Mouse (Mus musculus) regulatory T cell (primary cell): ENCODE measurements around the gene Dclk1.

Experiments used
- in situ Hi-C: fragments of 300-600 bp; cut with MboI, MseI; formaldehyde crosslinking; loops from one replicate; pipeline ENCODE4 v1.15.1; 2025; ENCODE audit warnings: high pct_unique_total_duplicates

The Dclk1 gene

DNA sequence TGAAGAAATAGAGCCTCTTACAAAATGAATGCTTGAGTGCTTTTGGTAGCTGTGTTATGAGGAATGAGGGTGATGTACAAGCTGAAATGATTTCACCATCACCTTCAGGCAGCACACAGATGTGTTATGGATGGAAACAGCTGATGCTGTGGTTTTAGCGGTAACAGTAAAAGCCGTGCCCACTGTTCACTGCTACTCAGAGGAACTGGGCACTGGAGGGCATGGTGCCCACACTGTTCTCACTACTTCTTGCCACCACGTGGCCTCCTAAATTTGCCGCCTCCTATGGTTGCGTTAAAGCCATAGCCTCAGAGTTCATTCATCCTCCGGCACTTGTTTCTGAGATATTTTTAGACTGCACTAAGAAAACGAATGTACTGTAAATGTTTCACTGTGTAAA, 18.0 kb downstream of the Dclk1 start:
- in situ Hi-C loops, result no loop called here

DNA sequence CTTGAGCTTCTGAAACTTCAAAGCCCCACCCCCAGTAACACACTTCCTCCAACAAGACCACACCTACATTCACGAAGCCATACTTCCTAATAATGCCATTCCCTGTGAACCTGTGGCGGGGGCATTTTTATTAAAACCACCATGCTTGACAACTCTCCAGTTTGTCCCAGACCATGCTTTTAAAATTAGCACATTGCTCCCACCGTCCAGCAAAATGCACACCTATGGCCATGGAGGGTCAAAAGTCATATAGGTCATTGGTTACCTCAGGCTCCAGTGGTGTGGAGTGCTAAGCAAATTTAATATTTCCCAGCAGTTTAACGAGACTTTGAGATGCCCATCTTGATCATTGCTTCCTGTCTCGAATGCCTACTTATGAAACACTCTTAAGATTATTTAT, 23.9 kb downstream of the Dclk1 start:
- in situ Hi-C loops, result no loop called here

DNA sequence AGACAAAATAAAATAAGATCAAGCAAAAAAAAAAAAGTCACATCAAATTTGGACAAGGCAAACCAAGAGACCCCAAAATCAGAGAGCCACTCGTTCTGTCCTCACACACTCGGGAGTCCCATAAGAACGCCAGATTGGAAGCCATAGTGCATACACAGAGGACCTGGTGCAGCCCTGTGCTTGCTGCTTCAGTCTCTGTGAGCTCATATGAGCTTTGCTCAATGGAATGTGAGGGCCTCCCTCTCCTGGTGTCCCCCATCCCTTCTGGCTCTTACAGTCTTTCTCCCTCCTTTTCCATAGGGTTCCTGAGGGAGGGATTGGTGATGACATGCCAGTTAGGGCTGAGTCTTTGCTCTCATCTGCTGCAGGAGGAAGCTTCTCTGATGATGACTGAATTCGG, 27.6 kb downstream of the Dclk1 start:
- in situ Hi-C loops, result no loop called here

DNA sequence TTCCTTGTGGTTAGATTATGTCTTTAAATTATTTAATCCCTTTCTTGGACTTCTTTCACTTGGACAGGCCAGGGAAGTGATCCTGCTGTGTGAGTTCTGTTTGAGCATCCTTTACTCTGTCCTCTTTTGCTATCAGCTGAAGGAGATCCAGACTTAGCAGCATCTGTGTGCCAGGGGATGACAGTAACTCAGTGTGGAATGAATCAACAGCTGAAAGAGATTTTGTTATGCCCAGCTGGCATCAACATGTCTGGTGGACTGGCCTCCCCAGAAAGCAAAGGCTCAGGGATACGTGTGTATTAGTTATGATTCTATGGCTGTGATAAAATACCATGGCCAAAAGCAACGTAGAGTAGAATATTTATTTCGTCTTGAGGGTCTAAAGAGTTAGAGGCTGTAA, 28.2 kb downstream of the Dclk1 start:
- in situ Hi-C loops, result no loop called here

DNA sequence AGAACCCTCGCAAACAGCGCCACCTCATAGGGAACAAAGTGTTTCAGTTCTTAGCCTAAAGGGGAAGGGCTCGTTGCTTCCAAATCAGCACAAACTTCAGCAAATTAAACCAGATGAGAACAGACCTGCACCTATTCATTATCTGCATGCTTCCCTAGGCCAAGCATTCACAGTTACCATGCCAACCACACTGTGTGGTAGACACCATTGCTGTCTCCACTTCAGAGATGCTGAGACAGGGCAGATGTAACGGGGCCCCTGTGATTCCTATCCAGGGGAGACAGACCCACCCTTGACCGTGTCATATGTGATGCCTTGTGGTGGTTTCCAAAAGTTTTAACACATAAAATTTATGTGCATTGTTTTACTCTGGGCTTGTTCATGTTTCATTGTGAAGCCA, 28.8 kb downstream of the Dclk1 start:
- in situ Hi-C loops, result no loop called here

DNA sequence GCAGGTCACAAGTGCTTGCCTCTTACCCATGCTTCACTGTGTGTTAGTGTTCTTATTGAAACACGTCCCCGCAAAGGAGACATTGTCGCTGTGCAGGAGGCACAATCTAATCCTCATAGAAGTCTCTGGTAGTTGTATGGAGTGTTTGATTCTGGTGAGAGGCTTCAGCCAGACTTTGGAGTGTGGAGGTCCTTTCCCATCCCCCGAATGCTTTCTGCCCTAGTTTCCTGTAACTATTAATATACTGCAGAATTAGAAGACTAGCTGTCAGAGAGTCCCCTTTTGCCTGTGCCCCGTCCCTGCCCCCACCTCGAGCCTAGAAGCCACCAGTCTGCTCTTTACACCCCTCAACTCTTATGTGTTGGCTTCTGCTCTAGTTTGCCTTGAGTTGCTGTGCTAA, 30.4 kb downstream of the Dclk1 start:
- in situ Hi-C loops, result no loop called here

DNA sequence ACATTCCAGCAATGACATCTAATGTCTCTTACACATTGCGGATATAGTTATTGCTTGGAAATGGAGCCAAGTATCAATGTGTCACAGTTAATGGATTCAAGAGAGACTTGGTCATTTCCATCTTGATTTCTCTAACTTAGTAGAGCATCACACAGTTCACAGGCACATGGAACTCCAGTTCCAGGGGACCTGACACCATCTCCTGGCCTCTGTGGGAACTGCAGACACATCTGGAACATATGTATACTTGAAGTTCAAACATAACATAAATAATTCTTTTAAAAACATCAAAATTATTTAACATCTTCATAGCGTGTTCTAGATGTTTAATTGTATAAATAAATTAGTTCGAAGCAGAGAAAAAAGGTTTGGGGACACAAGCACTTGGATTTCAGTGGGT, 34.3 kb downstream of the Dclk1 start:
- in situ Hi-C loops, result no loop called here

DNA sequence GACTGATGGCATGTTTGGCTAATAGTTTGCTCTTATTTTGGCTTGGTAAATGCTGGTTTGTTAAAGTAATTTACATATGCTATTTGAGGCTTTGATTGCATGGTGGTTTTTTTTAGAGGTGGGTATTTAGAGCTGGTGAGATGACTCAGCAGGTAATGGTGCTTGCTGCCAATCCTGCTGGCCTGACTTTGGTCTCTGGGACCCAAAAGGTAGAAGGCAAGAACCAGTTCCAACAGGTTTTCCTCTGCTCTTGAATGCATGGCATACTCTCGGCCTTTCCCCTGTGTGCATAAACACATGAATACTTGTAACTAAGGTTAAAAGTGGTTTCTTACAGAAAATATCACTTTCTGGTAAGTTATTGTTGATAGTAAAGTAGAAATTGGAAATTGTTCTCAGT, 34.7 kb downstream of the Dclk1 start:
- in situ Hi-C loops, result no loop called here

DNA sequence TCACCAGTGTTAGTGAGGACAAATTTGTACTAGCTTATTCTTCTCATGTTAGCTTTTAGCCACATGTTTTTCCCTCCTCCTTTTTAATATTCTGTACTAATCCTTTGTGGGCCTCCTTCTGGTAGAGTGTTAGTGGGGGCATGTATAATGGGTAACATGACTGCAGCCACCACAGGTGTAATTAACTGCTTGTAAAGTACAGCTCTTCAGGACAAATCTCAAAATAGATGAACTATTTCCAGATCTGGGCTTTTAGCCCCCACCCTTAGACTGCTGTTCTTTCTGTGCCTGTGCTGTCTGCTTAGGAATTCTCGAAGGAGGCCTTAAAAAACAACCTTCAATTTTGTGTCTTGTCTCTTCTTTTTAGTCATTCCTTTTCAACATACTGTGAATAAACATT, 35.7 kb downstream of the Dclk1 start:
- in situ Hi-C loops, result no loop called here

DNA sequence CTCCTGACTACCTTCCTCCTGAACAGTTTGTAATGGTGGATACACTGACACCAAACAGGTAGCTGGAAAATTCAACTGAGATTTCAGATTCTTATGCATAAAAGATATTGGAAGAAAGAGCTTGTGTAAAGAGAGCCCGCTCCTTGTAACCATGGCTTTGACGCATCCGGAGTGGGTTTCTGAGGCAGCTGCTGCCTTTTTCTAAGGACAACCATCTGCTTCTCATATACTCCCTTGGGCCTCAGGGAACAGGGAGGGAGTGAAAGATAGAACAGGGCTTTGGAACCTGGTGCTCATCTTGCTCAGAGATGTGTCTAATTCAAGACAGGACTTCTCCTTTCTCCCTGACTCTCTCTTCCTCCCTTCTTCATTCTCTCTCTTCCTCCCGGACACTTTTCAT, 37.8 kb downstream of the Dclk1 start:
- in situ Hi-C loops, result no loop called here

DNA sequence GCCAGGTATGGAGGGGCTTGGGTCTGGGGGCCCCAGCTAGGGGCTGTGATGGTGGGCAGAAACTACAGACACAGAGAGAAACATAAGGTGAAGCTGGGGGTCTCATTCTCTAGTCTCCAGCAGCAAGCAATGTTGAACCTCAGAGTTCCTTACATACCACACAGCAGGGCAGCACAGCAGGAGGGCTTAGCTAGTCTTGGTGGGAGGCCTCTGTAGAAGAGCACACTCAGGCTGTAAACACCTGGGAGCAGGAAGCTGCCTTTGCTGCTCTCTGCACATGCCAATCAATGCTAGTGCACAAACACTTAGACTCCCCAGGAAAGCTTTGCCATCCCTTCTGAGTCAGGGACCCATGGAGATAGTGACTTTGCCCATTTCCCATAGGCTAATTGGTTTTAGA, 38.3 kb downstream of the Dclk1 start:
- in situ Hi-C loops, result no loop called here

DNA sequence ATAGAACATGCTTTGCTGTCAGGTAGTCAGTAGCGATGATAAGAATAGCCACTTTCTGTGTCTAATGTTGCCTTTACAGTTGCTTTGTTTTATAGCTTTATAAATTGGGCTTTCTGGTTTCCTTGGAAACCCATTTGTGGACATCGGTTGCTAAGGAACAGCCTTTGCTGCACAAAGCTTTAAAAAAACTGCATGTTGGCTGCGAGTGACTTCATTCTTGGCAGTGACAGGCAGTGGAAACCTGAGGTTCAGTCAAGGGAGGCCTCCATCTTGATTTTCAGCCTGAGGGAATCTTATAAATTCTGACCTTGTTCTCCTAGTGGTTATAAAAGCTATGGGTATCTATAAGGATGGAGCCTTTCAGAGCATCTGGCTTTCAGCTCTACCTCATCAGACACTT, 42.1 kb downstream of the Dclk1 start:
- in situ Hi-C loops, result no loop called here

DNA sequence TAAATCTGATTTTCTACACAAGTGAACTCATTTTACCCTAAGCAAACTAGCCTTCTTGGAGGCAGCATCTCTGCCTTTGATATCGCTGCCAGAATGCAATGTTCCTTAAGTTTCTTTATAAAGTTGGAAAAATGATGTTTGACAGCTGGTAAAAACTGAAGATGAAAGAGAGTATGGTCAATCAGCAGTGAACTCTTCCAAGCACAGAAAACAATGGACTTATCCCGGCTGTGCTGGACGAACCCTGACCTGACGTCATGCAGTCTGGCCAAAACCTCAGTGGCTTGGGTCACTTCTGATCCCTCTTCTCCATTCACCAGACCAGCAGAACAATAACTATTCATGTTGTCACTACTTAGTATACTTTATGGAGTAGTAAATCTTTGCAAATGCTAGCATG, 46.6 kb downstream of the Dclk1 start:
- in situ Hi-C loops, result no loop called here

DNA sequence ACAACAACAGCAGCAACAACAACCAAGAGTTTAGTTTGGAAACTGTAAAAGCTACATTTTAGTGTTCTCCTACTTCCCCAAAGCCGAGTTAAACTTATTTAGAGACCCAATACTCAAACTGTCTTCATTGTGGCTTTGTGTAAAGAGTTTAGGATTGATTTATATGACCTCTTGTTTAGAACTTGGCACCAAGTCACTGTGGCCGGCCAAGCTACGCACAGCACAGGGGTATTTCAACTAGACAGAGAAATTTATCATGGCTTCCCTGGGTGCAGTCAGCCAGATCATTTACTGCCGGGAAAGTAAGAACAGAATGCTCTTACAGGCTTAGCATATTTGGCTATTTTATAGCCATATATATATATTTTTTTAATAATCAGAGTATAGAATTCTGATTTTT, 49.8 kb downstream of the Dclk1 start:
- in situ Hi-C loops, result no loop called here

DNA sequence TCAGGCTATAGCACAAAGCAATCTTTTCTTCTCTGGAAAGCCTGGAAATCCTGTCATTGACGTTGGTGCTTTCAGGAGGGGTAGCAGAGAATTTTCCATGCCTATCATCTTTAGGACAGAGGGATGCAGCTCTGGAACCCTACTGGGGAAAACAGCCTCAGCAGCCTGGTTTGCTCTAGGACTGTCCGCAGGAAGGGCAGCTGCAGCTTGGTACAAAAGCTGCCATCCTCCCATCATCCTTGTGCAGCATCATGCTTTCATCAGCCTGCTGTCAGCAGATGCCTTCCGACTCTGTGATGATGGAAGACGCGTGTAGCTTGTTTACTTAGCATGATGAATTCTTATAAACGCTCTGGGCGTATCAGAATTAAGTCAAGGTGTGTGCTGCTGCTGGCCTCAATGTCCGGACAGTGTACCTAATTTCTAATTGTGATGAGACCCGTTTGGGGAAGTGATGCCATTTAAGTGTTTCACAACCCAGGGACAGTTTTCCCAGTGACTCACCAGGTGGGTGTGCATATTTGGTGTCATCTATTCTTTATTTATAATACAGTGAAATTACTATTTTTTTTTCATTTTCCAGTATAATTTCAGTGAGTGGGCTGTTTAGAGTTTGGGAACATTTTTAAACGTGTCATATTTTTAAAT, 50.7 kb downstream of the Dclk1 start:
- in situ Hi-C loops, result no loop called here

DNA sequence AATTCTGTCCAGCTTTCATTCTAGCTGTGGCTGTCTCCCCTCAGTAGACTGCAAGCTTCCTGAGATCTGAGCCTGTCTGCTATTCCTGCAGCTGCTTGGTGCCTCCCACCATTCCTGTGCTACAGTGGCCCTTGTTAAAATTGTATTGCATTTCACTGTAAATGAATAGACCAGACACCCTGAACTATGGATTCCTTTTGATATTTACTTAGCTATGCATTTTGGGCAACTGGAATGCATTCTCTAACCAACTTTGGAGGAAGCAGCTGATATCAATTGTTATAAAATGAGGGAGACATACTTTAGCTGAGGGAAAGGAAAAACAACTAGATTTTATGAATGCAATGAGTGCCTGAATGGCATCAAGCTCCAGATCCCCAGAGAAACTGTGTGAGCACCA, 63.5 kb downstream of the Dclk1 start:
- in situ Hi-C loops, result no loop called here

DNA sequence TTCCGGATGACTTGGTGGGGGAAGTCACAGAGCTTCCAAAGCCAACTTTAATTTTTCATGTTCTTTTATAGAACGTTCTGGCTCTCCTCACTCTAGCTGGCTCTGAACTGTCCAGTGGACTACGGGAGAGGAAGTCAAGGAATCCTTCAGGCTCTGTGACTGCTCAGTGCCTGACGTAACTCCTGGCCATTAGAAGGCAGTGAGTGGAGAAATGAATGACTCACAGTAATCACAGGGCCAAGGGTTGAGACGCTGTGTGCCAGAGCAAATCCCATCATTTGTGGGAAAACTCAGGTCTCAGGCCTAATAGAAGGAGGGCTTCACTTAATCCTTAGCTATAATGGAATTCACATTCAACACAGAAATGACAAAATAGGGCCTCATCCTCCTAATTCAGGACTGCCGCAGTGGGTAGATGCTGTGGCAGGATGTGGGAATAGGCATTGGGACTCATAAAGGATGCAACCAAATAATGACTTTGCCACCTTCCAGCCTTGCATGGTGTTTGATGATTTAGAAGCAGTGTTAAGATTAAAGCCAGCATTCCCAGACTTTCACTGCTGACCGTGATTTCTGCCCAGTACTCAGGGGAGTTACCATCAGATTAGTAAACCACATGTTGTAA, 65.5 kb downstream of the Dclk1 start:
- in situ Hi-C loops, result no loop called here

DNA sequence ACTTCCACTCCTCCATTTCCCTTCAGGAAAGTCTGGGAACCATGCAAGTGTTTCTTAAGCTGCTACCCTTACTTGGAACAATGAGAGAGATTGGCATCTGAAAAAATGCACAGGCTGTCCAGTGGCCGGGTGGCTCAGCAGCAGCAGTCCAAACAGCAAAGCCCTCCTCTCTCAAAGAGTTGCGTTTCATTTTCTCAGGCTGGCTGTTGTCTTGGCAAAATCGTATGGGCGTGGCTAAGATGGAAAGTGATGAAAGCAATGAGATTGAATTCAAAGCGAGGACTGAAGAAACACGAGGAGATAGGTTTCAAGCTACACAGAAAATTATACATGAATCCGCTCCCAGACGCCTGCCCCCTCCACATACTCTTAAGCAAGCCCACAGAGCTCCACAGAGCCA, 67.8 kb downstream of the Dclk1 start:
- in situ Hi-C loops, result no loop called here

DNA sequence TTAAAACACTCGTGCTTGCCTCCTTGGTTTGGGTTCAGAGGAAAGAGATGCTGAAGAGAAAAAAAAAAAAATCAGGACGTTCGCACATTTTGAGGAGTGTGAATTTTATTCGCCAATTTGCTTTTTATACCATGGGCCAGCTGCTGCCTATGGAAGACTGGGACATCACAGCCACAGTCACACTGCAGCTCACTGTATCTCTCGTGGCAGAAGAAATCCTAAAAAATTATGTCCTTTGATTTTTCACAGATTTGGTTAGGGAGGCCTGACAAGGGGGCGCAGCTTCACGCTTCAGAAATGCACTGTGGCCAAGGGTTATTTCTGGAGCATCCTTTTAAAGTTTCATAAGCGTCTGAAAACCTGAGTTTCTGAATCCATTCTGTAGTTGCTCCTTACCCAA, 73.7 kb downstream of the Dclk1 start:
- in situ Hi-C loops, result no loop called here

DNA sequence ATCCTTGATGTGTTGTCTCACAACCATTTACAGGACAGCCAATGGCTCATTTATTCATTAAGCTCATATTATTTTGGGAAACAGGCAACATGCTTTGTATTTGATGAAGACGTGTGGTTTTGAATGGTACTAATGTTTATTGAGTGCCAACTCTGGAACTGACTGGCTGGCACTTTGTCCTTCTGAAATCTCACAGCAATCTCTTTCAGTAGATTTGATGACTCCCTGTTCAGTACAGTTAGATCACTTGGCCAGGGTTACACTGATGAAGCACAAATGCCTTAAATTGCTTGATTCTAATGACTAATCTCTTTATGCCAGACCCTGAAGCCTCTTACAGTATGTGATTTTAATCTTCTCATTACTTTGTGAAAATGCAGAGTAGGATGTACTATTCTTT, 75.9 kb downstream of the Dclk1 start:
- in situ Hi-C loops, result no loop called here

DNA sequence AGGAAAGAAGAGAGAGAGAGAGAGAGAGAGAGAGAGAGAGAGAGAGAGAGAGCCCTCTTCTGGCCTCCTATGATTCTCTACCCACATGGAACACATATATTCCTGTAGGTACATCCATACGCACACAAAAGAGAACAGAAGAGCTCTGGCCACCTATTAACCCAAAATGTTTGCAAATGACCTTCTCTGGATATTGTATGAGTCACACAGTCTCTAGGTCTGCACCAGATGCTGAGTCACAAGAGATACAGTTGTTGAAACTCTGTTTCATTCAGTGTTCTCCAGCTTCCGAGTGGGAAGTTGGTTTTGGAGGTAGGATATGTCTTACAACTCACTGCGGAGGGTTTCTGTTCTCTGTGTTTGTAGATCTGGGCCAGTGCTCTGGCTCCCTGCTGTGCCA, 78.4 kb downstream of the Dclk1 start:
- in situ Hi-C loops, result no loop called here

DNA sequence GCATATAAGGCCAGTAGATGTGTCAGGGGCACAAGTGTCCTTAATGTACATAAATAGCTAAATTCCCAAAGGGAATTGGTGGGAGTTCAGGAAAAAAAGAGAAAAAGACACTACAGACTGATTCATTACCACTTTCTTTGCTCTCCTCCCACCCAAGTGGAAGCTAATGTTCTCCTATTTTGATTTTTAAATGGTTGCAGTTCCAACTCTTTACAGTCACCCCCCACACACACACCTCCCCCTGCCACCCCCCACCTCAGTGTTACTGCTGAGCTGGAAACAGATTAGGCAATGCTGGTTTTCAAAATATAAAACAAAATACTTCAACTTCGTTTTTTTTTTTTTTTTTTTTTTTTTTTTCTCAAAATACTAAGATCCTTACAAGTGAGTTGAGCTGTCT, 81.9 kb downstream of the Dclk1 start:
- in situ Hi-C loops, result no loop called here

DNA sequence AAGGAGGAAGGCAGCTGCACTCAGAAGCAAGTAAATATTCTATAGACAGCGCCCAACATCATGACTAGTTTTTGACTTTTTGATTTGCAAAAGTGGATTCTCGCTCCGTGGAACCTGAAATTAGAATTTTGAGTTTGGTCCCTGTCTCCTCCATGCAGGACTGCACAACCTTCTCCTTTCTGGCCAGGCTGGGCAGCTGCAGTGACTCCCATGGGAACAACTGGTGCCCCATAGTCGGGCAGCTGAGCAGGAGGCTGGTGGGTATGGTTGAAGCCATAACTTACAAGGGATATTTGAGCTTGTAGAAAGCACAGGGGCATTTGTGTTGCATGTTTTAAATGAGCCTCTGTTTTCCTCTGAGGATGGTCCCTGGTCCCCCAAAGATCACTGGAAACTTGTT, 88.3 kb downstream of the Dclk1 start:
- in situ Hi-C loops, result no loop called here

DNA sequence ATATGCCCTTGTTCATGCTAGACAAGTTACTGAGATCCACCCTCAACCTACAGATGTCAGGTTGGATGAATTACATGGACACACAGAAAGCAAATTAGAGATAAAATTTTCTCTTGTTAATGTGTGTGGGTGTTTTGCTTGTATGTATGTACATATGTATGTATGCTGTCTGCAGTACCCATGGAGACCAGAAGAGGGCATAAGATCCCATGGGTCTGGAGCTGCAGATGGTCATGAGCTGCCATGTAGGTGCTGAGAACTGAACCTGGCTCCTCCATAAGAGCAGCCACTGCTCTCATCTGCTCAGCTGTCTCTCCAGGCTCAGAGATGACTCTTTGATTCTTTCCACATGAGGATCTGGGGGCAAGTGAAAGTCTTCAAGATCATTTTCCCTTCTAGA, 89.5 kb downstream of the Dclk1 start:
- in situ Hi-C loops, result no loop called here
